Mouse (Mus musculus) liver, adult 2 months (tissue): ENCODE measurements around the gene Rpl23a.

Experiments
- CTCF ChIP-seq: fragments of 200-500 bp; IDR thresholded peaks from 2 replicates; pipeline ENCODE4 v1.5.1; 2011; ENCODE audit warnings: low read depth, low read length, control low read depth
- POLR2A ChIP-seq: fragments of 200-500 bp; IDR thresholded peaks from 2 replicates; pipeline ENCODE4 v1.6.1; 2011; ENCODE audit warnings: low read length, control low read depth; ENCODE audit not compliant: insufficient read depth; ENCODE audit errors: extremely low read depth

GRCm38 (mm10) chr11:78223586-78223985 lies 40.2 kb upstream of the Rpl23a start:
- TF ChIP-seq CTCF (no peak), POLR2A (no peak)
